Mouse (Mus musculus) CH12.LX (cell line): Measurements from ENCODE around the gene Rbms2. TPM values are rescaled to one million over a fixed set of nuclear protein-coding genes. Genes with fewer than 3 reads are reported as not detected.
A peak's percentile ranks its signal among the peaks of the same experiment; 100 is the strongest.

Experiments used
- DNase-seq: peaks from one replicate; pipeline ENCODE4 v3.0.0-alpha.2; 2013; ENCODE audit errors: extremely low read depth
- H3K27ac ChIP-seq: 2 replicates; pipeline ENCODE4 v1.5.1; 2012; ENCODE audit warnings: low read depth, mild to moderate bottlenecking, control low read depth, moderate library complexity; ENCODE audit not compliant: insufficient read depth
- H3K27me3 ChIP-seq: replicated peaks from 2 replicates; pipeline ENCODE3; 2012; ENCODE audit warnings: inconsistent platforms
- H3K36me3 ChIP-seq, 2 experiments: replicated peaks in 1 of 2; 2 replicates each; pipeline versions ENCODE3 to v1.6.1; 2012; ENCODE audit warnings: inconsistent platforms in 1 of 2, low read length in 1 of 2, mild to moderate bottlenecking in 1 of 2, mixed read lengths in 1 of 2, moderate library complexity in 1 of 2; ENCODE audit not compliant: control insufficient read depth in 1 of 2, insufficient read depth in 1 of 2
- H3K4me1 ChIP-seq, 2 experiments: 2 replicates each; pipeline ENCODE4 v1.6.1; 2012; ENCODE audit warnings: inconsistent platforms in 1 of 2, moderate library complexity in 1 of 2; ENCODE audit not compliant: insufficient read depth in 2 of 2, control insufficient read depth in 1 of 2
- H3K4me2 ChIP-seq: 2 replicates; pipeline ENCODE4 v1.6.1; 2012; ENCODE audit warnings: low read depth, mild to moderate bottlenecking, control low read depth; ENCODE audit not compliant: poor library complexity, insufficient read depth, severe bottlenecking
- H3K4me3 ChIP-seq, 3 experiments: fragments of 150-350 bp in 1 of 3; sonication (generic) in 1 of 3; replicated peaks in 1 of 3; 2 replicates each; pipeline versions ENCODE3 to v1.5.1; 2011 to 2012; ENCODE audit warnings: low read depth in 2 of 3, low read length in 2 of 3, mild to moderate bottlenecking in 2 of 3, moderate library complexity in 2 of 3, control low read depth in 1 of 3, improper control_type of control experiment in 1 of 3, inconsistent platforms in 1 of 3, mixed read lengths in 1 of 3; ENCODE audit not compliant: poor library complexity in 1 of 3
- H3K79me2 ChIP-seq: replicated peaks from 2 replicates; pipeline ENCODE4 v1.6.1; 2012; ENCODE audit warnings: mild to moderate bottlenecking, moderate library complexity; ENCODE audit not compliant: control insufficient read depth, poor library complexity, insufficient read depth, severe bottlenecking; ENCODE audit errors: extremely low read depth
- H3K9ac ChIP-seq: 2 replicates; pipeline ENCODE4 v1.6.1; 2012; ENCODE audit warnings: low read depth, mild to moderate bottlenecking, control low read depth, moderate library complexity; ENCODE audit not compliant: insufficient read depth
- H3K9me3 ChIP-seq: replicated peaks from 2 replicates; pipeline ENCODE3; 2012; ENCODE audit warnings: low read length, inconsistent platforms, mixed read lengths
- BHLHE40 ChIP-seq: IDR thresholded peaks from 2 replicates; pipeline ENCODE4 v1.6.1; 2011; ENCODE audit warnings: mild to moderate bottlenecking, low read depth, low read length, improper control_type of control experiment
- CHD1 ChIP-seq: IDR thresholded peaks from 2 replicates; pipeline ENCODE4 v1.6.1; 2012; ENCODE audit warnings: low read depth, low read length, improper control_type of control experiment, inconsistent platforms
- ELF1 ChIP-seq: IDR thresholded peaks from 2 replicates; pipeline ENCODE4 v1.6.1; 2014; ENCODE audit warnings: low read depth, mild to moderate bottlenecking, inconsistent platforms, low read length, improper control_type of control experiment
- GABPA ChIP-seq: IDR thresholded peaks from 2 replicates; pipeline ENCODE4 v1.6.1; 2012; ENCODE audit warnings: low read depth, low read length, improper control_type of control experiment, inconsistent platforms; ENCODE audit not compliant: insufficient replicate concordance
- HCFC1 ChIP-seq: IDR thresholded peaks from 2 replicates; pipeline ENCODE4 v1.6.1; 2012; ENCODE audit warnings: low read depth, mild to moderate bottlenecking, inconsistent platforms, low read length, improper control_type of control experiment
- IRF4 ChIP-seq: IDR thresholded peaks from 2 replicates; pipeline ENCODE4 v1.6.1; 2014; ENCODE audit warnings: low read depth, mild to moderate bottlenecking, inconsistent platforms, low read length, improper control_type of control experiment
- JUN ChIP-seq: IDR thresholded peaks from 2 replicates; pipeline ENCODE4 v1.6.1; 2011; ENCODE audit warnings: low read depth, mild to moderate bottlenecking, low read length, improper control_type of control experiment, moderate library complexity; ENCODE audit not compliant: insufficient read depth
- KAT2A ChIP-seq: IDR thresholded peaks from 2 replicates; pipeline ENCODE4 v1.6.1; 2012; ENCODE audit warnings: low read length, improper control_type of control experiment, inconsistent platforms; ENCODE audit not compliant: insufficient replicate concordance
- MAFK ChIP-seq: IDR thresholded peaks from 2 replicates; pipeline ENCODE4 v1.6.1; 2011; ENCODE audit warnings: low read length, improper control_type of control experiment; ENCODE audit not compliant: insufficient replicate concordance
- MAZ ChIP-seq: IDR thresholded peaks from 2 replicates; pipeline ENCODE4 v1.6.1; 2012; ENCODE audit warnings: low read depth, mild to moderate bottlenecking, inconsistent platforms, low read length, improper control_type of control experiment, moderate library complexity
- MXI1 ChIP-seq: IDR thresholded peaks from 2 replicates; pipeline ENCODE4 v1.6.1; 2011; ENCODE audit warnings: mild to moderate bottlenecking, low read depth, low read length, improper control_type of control experiment
- MYC ChIP-seq: IDR thresholded peaks from 2 replicates; pipeline ENCODE4 v1.6.1; 2011; ENCODE audit warnings: low read depth, mild to moderate bottlenecking, improper control_type of control experiment, low read length
- NRF1 ChIP-seq: IDR thresholded peaks from 2 replicates; pipeline ENCODE4 v1.6.1; 2014; ENCODE audit warnings: low read depth, mild to moderate bottlenecking, inconsistent platforms, low read length, improper control_type of control experiment, moderate library complexity
- POLR2A ChIP-seq: IDR thresholded peaks from 2 replicates; pipeline ENCODE4 v1.6.1; 2011; ENCODE audit warnings: low read depth, mild to moderate bottlenecking, improper control_type of control experiment, low read length
- SMC3 ChIP-seq: IDR thresholded peaks from 2 replicates; pipeline ENCODE4 v1.6.1; 2011; ENCODE audit warnings: low read depth, low read length, improper control_type of control experiment
- TCF12 ChIP-seq: IDR thresholded peaks from 2 replicates; pipeline ENCODE4 v1.6.1; 2014; ENCODE audit warnings: low read depth, mild to moderate bottlenecking, inconsistent platforms, low read length, improper control_type of control experiment
- UBTF ChIP-seq: IDR thresholded peaks from 2 replicates; pipeline ENCODE4 v1.6.1; 2012; ENCODE audit warnings: low read depth, mild to moderate bottlenecking, inconsistent platforms, low read length, improper control_type of control experiment, moderate library complexity
- USF1 ChIP-seq: IDR thresholded peaks from 2 replicates; pipeline ENCODE4 v1.6.1; 2014; ENCODE audit warnings: low read depth, mild to moderate bottlenecking, inconsistent platforms, low read length, improper control_type of control experiment
- USF2 ChIP-seq: conservative IDR thresholded peaks from 2 replicates; pipeline ENCODE4 v1.6.1; 2011; ENCODE audit warnings: low read depth, low read length, improper control_type of control experiment
- ZC3H11A ChIP-seq: IDR thresholded peaks from 2 replicates; pipeline ENCODE4 v1.6.1; 2012; ENCODE audit warnings: low read depth, mild to moderate bottlenecking, inconsistent platforms, low read length, improper control_type of control experiment
- ZKSCAN1 ChIP-seq: IDR thresholded peaks from 2 replicates; pipeline ENCODE4 v1.6.1; 2012; ENCODE audit warnings: low read depth, inconsistent platforms, low read length, improper control_type of control experiment, borderline replicate concordance
- ZNF384 ChIP-seq: IDR thresholded peaks from 2 replicates; pipeline ENCODE4 v1.6.1; 2012; ENCODE audit warnings: low read depth, low read length, improper control_type of control experiment, inconsistent platforms
- dilution Hi-C: fragments of 300-500 bp; cut with MboI; formaldehyde crosslinking; loops from 2 replicates; pipeline ENCODE4 v1.14.3; 2020; ENCODE audit warnings: low sequenced_read_pairs; ENCODE audit not compliant: extremely low pct_unique_long_range_greater_than_20kb, extremely low pct_ligation_motif_present
- in situ Hi-C: fragments of 300-500 bp; cut with MboI; formaldehyde crosslinking; loops from 3 replicates; pipeline ENCODE4 v1.14.3; 2019; ENCODE audit warnings: low sequenced_read_pairs, low pct_ligation_motif_present, low pct_unique_long_range_greater_than_20kb, mixed read lengths
- polyA plus RNA-seq: library from polyadenylated mRNA; unstranded; fragments of >175 nt; gene quantifications from 2 replicates; pipeline ENCODE4 v1.2.1, GENCODE M21; 2012; ENCODE audit warnings: low read depth; ENCODE audit not compliant: insufficient read length
- total RNA-seq, 2 experiments: library from RNA; depleted of rRNA; stranded (reverse); fragments of 300-350 nt in 1 of 2; fragments of >200 nt in 1 of 2; gene quantifications; 2 replicates each; pipeline ENCODE4 v1.2.3; 2012 to 2014

Gene Rbms2
- total and polyA plus RNA-seq, 3 experiments = 9.1 to 36.6 (median 9.8) TPM

- in situ Hi-C loops = no loop called here
- Histone ChIP-seq H3K9ac (no peak overlapping the region), H3K4me3 (no peak overlapping the region)
Measured at GRCm38 (mm10) chr10:128204941-128205340, 24.8 kb upstream of the Rbms2 start.

GRCm38 (mm10) chr10:128201856-128202255, 21.8 kb upstream of the Rbms2 start:
- DNase-seq = no peak
- H3K36me3 ChIP-seq = peaks cover 3 to 17% of the 10 kb centered on the region in 2 experiments

More at GRCm38 (mm10) chr10:128204941-128205340, 24.8 kb upstream of the Rbms2 start:
- no peak overlapping the region for H3K4me2 ChIP-seq
- no peak for TF ChIP-seq HCFC1
- TF ChIP-seq USF1 = no peak
- TF ChIP-seq, all 38 proteins: peak for 0
- Histone ChIP-seq H3K4me1 (peaks cover 14 to 49% of the 10 kb centered on the region in 2 experiments), H3K27ac (no peak overlapping the region), H3K9me3 (no peaks in the 10 kb centered on the region), H3K36me3 (peaks cover 3 to 31% of the 10 kb centered on the region in 2 experiments), H3K27me3 (no peaks in the 10 kb centered on the region), H3K79me2 (peaks cover 1% of the 10 kb centered on the region)
- dilution Hi-C loops = no loop called here
- DNase-seq = no peak

GRCm38 (mm10) chr10:128194551-128195461, 14.7 kb upstream of the Rbms2 start:
- H3K27ac ChIP-seq = no peak overlapping the region
- H3K4me1 ChIP-seq = peaks cover 7 to 13% of the 10 kb centered on the region in 2 experiments; a peak in 3 of 4 replicates
- H3K9me3 ChIP-seq = no peaks in the 10 kb centered on the region
- no peaks in the 10 kb centered on the region for H3K36me3 ChIP-seq
- dilution Hi-C loops = no loop called here
- DNase-seq = no peak
- peak overlapping the region; percentile 34 to 64 (median 59) for H3K4me3 ChIP-seq
- TF ChIP-seq CHD1 (no peak), MXI1 (0 out of 2 replicates have a peak, but pooled peaks have one; percentile 4), GABPA (no peak), NRF1 (peak; percentile 50), BHLHE40 (peak; percentile 30; the same call in 1 of the 2 replicates)
- H3K79me2 ChIP-seq = no peaks in the 10 kb centered on the region
- H3K4me2 ChIP-seq = peak overlapping the region; percentile 49
- H3K9ac ChIP-seq = 0 out of 2 replicates have a peak overlapping the region, but pooled peaks have one; percentile 1
- peaks cover 15% of the 10 kb centered on the region for H3K27me3 ChIP-seq
- in situ Hi-C loops = loop anchor here (5.0 to 25.0 kb wide), 2 partner anchors 103 to 258 kb away; partner anchors contain the start of gene Baz2a

More at GRCm38 (mm10) chr10:128201856-128202255, 21.8 kb upstream of the Rbms2 start:
- Histone ChIP-seq H3K79me2 (no peaks in the 10 kb centered on the region), H3K9ac (no peak overlapping the region), H3K27me3 (no peaks in the 10 kb centered on the region), H3K9me3 (no peaks in the 10 kb centered on the region), H3K4me2 (no peak overlapping the region), H3K27ac (no peak overlapping the region), H3K4me1 (peaks cover 11 to 21% of the 10 kb centered on the region in 2 experiments), H3K4me3 (no peak overlapping the region)
- TF ChIP-seq CHD1 (no peak), MAZ (no peak), MXI1 (no peak), JUN (no peak), UBTF (no peak), ZC3H11A (no peak), ZNF384 (no peak), NRF1 (no peak), USF2 (no peak), TCF12 (no peak), BHLHE40 (no peak), KAT2A (no peak), POLR2A (no peak), ELF1 (no peak), IRF4 (no peak), SMC3 (no peak), MAFK (no peak), ZKSCAN1 (no peak), MYC (no peak)
- in situ Hi-C loops (no loop called here), dilution Hi-C loops (no loop called here)
